Mouse (Mus musculus) MEL (cell line): ENCODE results near the gene Xpnpep1. TPM values are rescaled to one million over a fixed set of nuclear protein-coding genes. Genes with fewer than 3 reads are reported as not detected.

Source experiments
- DNase-seq: peaks from one replicate; pipeline ENCODE4 v3.0.0; 2011; ENCODE audit warnings: low read depth, low spot score
- H3K27ac ChIP-seq: 2 replicates; pipeline ENCODE4 v1.5.1; 2012; ENCODE audit warnings: low read depth, mild to moderate bottlenecking, control low read depth, low read length, moderate library complexity; ENCODE audit not compliant: control insufficient read depth
- H3K27me3 ChIP-seq, 2 experiments: fragments of 150-350 bp in 1 of 2; sonication (generic) in 1 of 2; 2 replicates each; pipeline ENCODE4 v1.6.1; 2012; ENCODE audit warnings: low read length in 2 of 2, mild to moderate bottlenecking in 2 of 2, improper control_type of control experiment in 1 of 2, moderate library complexity in 1 of 2; ENCODE audit not compliant: insufficient read depth in 2 of 2, control insufficient read depth in 1 of 2
- H3K36me3 ChIP-seq, 2 experiments: 2 replicates each; pipeline ENCODE4 v1.6.1; 2012 to 2014; ENCODE audit warnings: low read length in 2 of 2, improper control_type of control experiment in 1 of 2, inconsistent platforms in 1 of 2, mild to moderate bottlenecking in 1 of 2; ENCODE audit not compliant: insufficient read depth in 2 of 2, control insufficient read depth in 1 of 2
- H3K4me1 ChIP-seq, 2 experiments: fragments of 150-350 bp in 1 of 2; sonication (generic) in 1 of 2; 2 replicates each; pipeline ENCODE4 v1.6.1; 2012; ENCODE audit warnings: low read length in 2 of 2, improper control_type of control experiment in 1 of 2, mild to moderate bottlenecking in 1 of 2; ENCODE audit not compliant: insufficient read depth in 2 of 2, control insufficient read depth in 1 of 2
- H3K4me3 ChIP-seq, 2 experiments: fragments of 150-350 bp in 1 of 2; sonication (generic) in 1 of 2; 2 replicates each; pipeline ENCODE4 v1.5.1; 2012; ENCODE audit warnings: low read depth in 2 of 2, low read length in 2 of 2, mild to moderate bottlenecking in 2 of 2, moderate library complexity in 2 of 2, control low read depth in 1 of 2, improper control_type of control experiment in 1 of 2; ENCODE audit not compliant: control insufficient read depth in 1 of 2, insufficient read depth in 1 of 2
- H3K79me2 ChIP-seq: 2 replicates; pipeline ENCODE4 v1.6.1; 2012; ENCODE audit warnings: mild to moderate bottlenecking, low read length, moderate library complexity; ENCODE audit not compliant: control insufficient read depth, poor library complexity, insufficient read depth
- H3K9ac ChIP-seq: 2 replicates; pipeline ENCODE4 v1.6.1; 2012; ENCODE audit warnings: low read depth, mild to moderate bottlenecking, control low read depth, low read length, moderate library complexity; ENCODE audit not compliant: control insufficient read depth, poor library complexity, severe bottlenecking
- H3K9me3 ChIP-seq: fragments of 150-350 bp; sonication (generic); replicated peaks from 2 replicates; pipeline ENCODE4 v1.6.1; 2012; ENCODE audit warnings: mild to moderate bottlenecking, low read length, improper control_type of control experiment, moderate library complexity; ENCODE audit not compliant: insufficient read depth
- CHD1 ChIP-seq: IDR thresholded peaks from 2 replicates; pipeline ENCODE4 v1.6.1; 2012; ENCODE audit warnings: low read depth, mild to moderate bottlenecking, inconsistent platforms, low read length, improper control_type of control experiment
- CTCF ChIP-seq, 3 experiments: IDR thresholded peaks in 2 of 3; conservative IDR thresholded peaks in 1 of 3; 2 replicates each; pipeline ENCODE4 v1.5.1; 2011 to 2012; ENCODE audit warnings: low read length in 3 of 3, low read depth in 2 of 3, mild to moderate bottlenecking in 2 of 3, improper control_type of control experiment in 1 of 3, inconsistent platforms in 1 of 3, mixed read lengths in 1 of 3, moderate library complexity in 1 of 3; ENCODE audit not compliant: control insufficient read depth in 1 of 3, insufficient read depth in 1 of 3, poor library complexity in 1 of 3, severe bottlenecking in 1 of 3
- EP300 ChIP-seq, 2 experiments: IDR thresholded peaks; 2 replicates each; pipeline ENCODE4 v1.6.1; 2011; ENCODE audit warnings: improper control_type of control experiment in 2 of 2, low read length in 2 of 2, low read depth in 1 of 2, mild to moderate bottlenecking in 1 of 2
- GABPA ChIP-seq: IDR thresholded peaks from 2 replicates; pipeline ENCODE4 v1.6.1; 2012; ENCODE audit warnings: low read depth, mild to moderate bottlenecking, inconsistent platforms, low read length, improper control_type of control experiment, moderate library complexity
- GATA1 ChIP-seq: IDR thresholded peaks from 2 replicates; pipeline ENCODE4 v1.6.1; 2011; ENCODE audit warnings: low read depth, low read length, improper control_type of control experiment
- JUND ChIP-seq: IDR thresholded peaks from 2 replicates; pipeline ENCODE4 v1.6.1; 2011; ENCODE audit warnings: low read depth, mild to moderate bottlenecking, improper control_type of control experiment, low read length
- MAX ChIP-seq: IDR thresholded peaks from 2 replicates; pipeline ENCODE4 v1.6.1; 2011; ENCODE audit warnings: low read length, improper control_type of control experiment
- MYB ChIP-seq: IDR thresholded peaks from 2 replicates; pipeline ENCODE4 v1.6.1; 2011; ENCODE audit warnings: mild to moderate bottlenecking, low read depth, low read length, improper control_type of control experiment
- NRF1 ChIP-seq: IDR thresholded peaks from 2 replicates; pipeline ENCODE4 v1.6.1; 2014; ENCODE audit warnings: low read depth, mild to moderate bottlenecking, inconsistent platforms, low read length, improper control_type of control experiment, moderate library complexity; ENCODE audit not compliant: poor library complexity, insufficient read depth, severe bottlenecking
- POLR2A ChIP-seq, 2 experiments: IDR thresholded peaks; 2 replicates each; pipeline ENCODE4 v1.6.1; 2011 to 2012; ENCODE audit warnings: low read length in 2 of 2, mild to moderate bottlenecking in 2 of 2, control low read depth in 1 of 2, improper control_type of control experiment in 1 of 2, low read depth in 1 of 2, moderate library complexity in 1 of 2; ENCODE audit not compliant: control insufficient read depth in 1 of 2, insufficient read depth in 1 of 2, poor library complexity in 1 of 2
- POLR2AphosphoS2 ChIP-seq: IDR thresholded peaks from 2 replicates; pipeline ENCODE4 v1.6.1; 2011; ENCODE audit warnings: low read length, improper control_type of control experiment
- POLR2AphosphoS5 ChIP-seq: IDR thresholded peaks from 2 replicates; pipeline ENCODE4 v1.6.1; 2012; ENCODE audit warnings: low read depth, borderline replicate concordance, mild to moderate bottlenecking, inconsistent platforms, low read length, moderate library complexity, mixed read lengths
- RAD21 ChIP-seq: IDR thresholded peaks from 2 replicates; pipeline ENCODE4 v1.6.1; 2011; ENCODE audit warnings: mild to moderate bottlenecking, low read depth, low read length, improper control_type of control experiment
- RCOR1 ChIP-seq: IDR thresholded peaks from 2 replicates; pipeline ENCODE4 v1.6.1; 2012; ENCODE audit warnings: low read depth, mild to moderate bottlenecking, inconsistent platforms, low read length, improper control_type of control experiment
- TAL1 ChIP-seq: IDR thresholded peaks from 2 replicates; pipeline ENCODE4 v1.6.1; 2012; ENCODE audit warnings: mild to moderate bottlenecking, inconsistent platforms, low read length, moderate library complexity, mixed read lengths
- TCF12 ChIP-seq: IDR thresholded peaks from 2 replicates; pipeline ENCODE4 v1.6.1; 2014; ENCODE audit warnings: low read depth, mild to moderate bottlenecking, inconsistent platforms, low read length, improper control_type of control experiment, moderate library complexity
- UBTF ChIP-seq: IDR thresholded peaks from 2 replicates; pipeline ENCODE4 v1.6.1; 2012; ENCODE audit warnings: low read depth, mild to moderate bottlenecking, inconsistent platforms, low read length, improper control_type of control experiment, moderate library complexity, borderline replicate concordance; ENCODE audit not compliant: insufficient read depth
- ZNF384 ChIP-seq: IDR thresholded peaks from 2 replicates; pipeline ENCODE4 v1.6.1; 2012; ENCODE audit warnings: low read depth, mild to moderate bottlenecking, inconsistent platforms, low read length, improper control_type of control experiment
- polyA plus RNA-seq, 2 experiments: library from polyadenylated mRNA; stranded (reverse) in 1 of 2; unstranded in 1 of 2; fragments of >175 nt in 1 of 2; fragments of >200 nt in 1 of 2; gene quantifications; 2 replicates each; pipeline versions ENCODE4 v1.2.1 to v1.2.4; 2012; ENCODE audit warnings: low replicate concordance in 2 of 2, low read depth in 1 of 2; ENCODE audit not compliant: insufficient read length in 2 of 2, insufficient read depth in 1 of 2, missing spikeins in 1 of 2
- total RNA-seq: library from RNA; depleted of rRNA; stranded (reverse); fragments of 300-350 nt; gene quantifications from 2 replicates; pipeline ENCODE4 v1.2.3, GENCODE M21; 2012

The Xpnpep1 gene
- total and polyA plus RNA-seq, 3 experiments = 428 to 531 (median 526) TPM

DNA sequence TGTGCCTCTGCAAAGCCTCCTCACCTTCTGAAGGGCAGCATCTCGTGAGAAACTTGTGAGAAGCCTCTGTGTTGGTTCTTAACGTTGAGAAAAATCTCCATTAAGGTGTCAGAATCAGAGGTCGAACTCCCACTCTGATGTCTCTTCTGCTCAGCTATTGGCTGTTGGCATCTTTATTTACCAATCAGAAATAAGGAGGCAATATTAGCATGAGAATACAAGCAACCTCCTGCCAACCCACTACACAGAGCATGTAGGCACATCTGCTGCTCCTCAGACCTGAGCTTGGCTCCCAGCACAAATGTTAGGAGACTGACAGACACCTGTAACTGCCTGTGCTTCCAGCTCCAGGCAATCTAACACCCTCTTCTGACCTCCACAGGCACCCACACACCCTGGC lies 22.0 kb upstream of the Xpnpep1 start:
- Histone ChIP-seq H3K27ac (no peak overlapping the region), H3K4me1 (peaks cover 8 to 24% of the 10 kb centered on the region in 2 experiments), H3K79me2 (no peaks in the 10 kb centered on the region), H3K27me3 (peaks cover 0 to 2% of the 10 kb centered on the region in 2 experiments; a peak in 1 of 4 replicates), H3K9me3 (no peaks in the 10 kb centered on the region), H3K9ac (no peak overlapping the region), H3K36me3 (peaks cover 0 to 21% of the 10 kb centered on the region in 2 experiments; a peak in 2 of 4 replicates)
- DNase-seq = no peak
- TF ChIP-seq MYB = no peak
- TF ChIP-seq CHD1 = no peak
- no peak for TF ChIP-seq ZNF384
- TF ChIP-seq, all 39 proteins: peak for 0
- no peak overlapping the region for H3K4me3 ChIP-seq

DNA sequence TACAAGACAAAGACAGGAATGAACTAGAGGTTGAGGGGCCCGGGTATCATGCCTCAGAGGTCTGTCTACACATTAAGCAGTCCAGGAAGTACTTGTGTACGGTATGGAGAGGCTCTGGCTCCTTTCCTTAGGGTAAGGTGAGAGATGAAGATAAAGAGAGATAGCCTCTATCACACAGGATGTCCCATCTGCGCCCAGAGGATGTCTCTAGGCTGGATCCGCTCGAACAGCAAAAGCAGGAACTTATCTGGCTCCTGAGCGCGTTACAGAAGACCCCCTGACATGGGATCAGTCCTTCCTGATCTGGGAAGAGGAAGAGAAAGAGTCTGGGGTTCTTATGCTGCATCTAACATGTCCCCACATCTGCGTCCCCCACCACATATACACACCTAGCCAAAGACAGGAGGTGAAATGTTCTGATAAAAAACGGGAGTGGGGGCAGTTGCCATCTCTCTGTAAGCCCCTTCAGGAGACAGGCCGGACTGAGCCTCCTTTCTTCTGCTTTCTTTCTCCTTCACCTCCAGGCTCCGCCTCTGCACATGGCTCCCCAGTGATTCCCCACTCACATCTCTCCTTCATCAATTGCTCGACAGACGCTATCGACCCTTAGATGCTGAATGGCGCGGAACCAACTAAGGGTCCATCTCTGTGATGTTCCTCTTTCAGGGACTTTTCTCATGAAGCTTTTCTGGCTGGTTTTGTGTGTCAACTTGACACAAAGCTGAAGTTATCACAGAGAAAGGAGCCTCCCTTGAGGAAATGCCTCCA lies 19.5 kb upstream of the Xpnpep1 start:
- Histone ChIP-seq H3K4me3 (peak overlapping the region; percentile 3 to 17; a peak in 3 of 4 replicates), H3K27me3 (no peaks in the 10 kb centered on the region), H3K9ac (peak overlapping the region; percentile 48), H3K36me3 (peaks cover 0 to 21% of the 10 kb centered on the region in 2 experiments; a peak in 2 of 4 replicates), H3K79me2 (no peaks in the 10 kb centered on the region), H3K4me1 (peaks cover 8 to 24% of the 10 kb centered on the region in 2 experiments), H3K27ac (peak overlapping the region; percentile 94), H3K9me3 (no peaks in the 10 kb centered on the region)
- peak; percentile 89 for DNase-seq
- TF ChIP-seq UBTF = no peak
- TF ChIP-seq GABPA = no peak
- TF ChIP-seq GATA1 = peak; percentile 91
- TF ChIP-seq CTCF (IDR thresholded peaks at IDR 0.05 in 2 of 3, conservative IDR thresholded peaks at IDR 0.05 in 1 of 3; ENCODE audit: control insufficient read depth in 1 of 3, insufficient read depth in 1 of 3, low read depth in 2 of 3, low read length in 3 of 3, poor library complexity in 1 of 3, severe bottlenecking in 1 of 3) = no peak
- TF ChIP-seq TCF12 = peak; percentile 78
- TF ChIP-seq RCOR1 = peak; percentile 66; the same call in 1 of the 2 replicates
- no peak for TF ChIP-seq NRF1
- TF ChIP-seq TAL1 = peak; percentile 43
- TF ChIP-seq RAD21 = no peak
- TF ChIP-seq POLR2AphosphoS5 = no peak
- 0 out of 4 replicates have a peak, but pooled peaks of 1 of the 2 experiments have one; percentile 20 for TF ChIP-seq POLR2A (IDR thresholded peaks at IDR 0.05; ENCODE audit: control insufficient read depth in 1 of 2, insufficient read depth in 1 of 2, low read depth in 1 of 2, low read length in 2 of 2, poor library complexity in 1 of 2)
- TF ChIP-seq EP300 (IDR thresholded peaks at IDR 0.05; ENCODE audit: low read depth in 1 of 2, low read length in 2 of 2) = peak; percentile 68 to 76; a peak in 3 of 4 replicates
- no peak for TF ChIP-seq MAX
- no peak for TF ChIP-seq POLR2AphosphoS2
- peak; percentile 47; the same call in 1 of the 2 replicates for TF ChIP-seq JUND
